Mouse (Mus musculus) midbrain, embryonic 12.5 days (tissue): ENCODE measurements around the gene Dnajb3. TPM values are rescaled to one million over a fixed set of nuclear protein-coding genes. Genes with fewer than 3 reads are reported as not detected.
"Not testable (repeated sequence)": the region's sequence is repeated elsewhere in the genome, so short reads cannot be mapped to it uniquely, and the experiment has no call there.

ENCODE experiments used
- ATAC-seq: fragments of 200-750 bp; cut with Nextera tagmentation; 2 replicates; pipeline ENCODE4 v1.8.0; 2017; ENCODE audit warnings: low read depth, moderate TSS enrichment, moderate library complexity; ENCODE audit not compliant: low FRiP score
- H3K27ac ChIP-seq: fragments of 300-500 bp; sonication (generic); replicated peaks from 2 replicates; pipeline ENCODE4 v1.5.1; 2016; ENCODE audit warnings: mild to moderate bottlenecking
- H3K27me3 ChIP-seq: fragments of 300-500 bp; sonication (generic); 2 replicates; pipeline ENCODE4 v1.6.1; 2016; ENCODE audit warnings: mild to moderate bottlenecking
- H3K36me3 ChIP-seq: fragments of 300-500 bp; sonication (generic); 2 replicates; pipeline ENCODE4 v1.6.1; 2016
- H3K4me1 ChIP-seq: fragments of 300-500 bp; sonication (generic); 2 replicates; pipeline ENCODE4 v1.6.1; 2016
- H3K4me2 ChIP-seq: fragments of 300-500 bp; sonication (generic); replicated peaks from 2 replicates; pipeline ENCODE4 v1.6.1; 2016; ENCODE audit warnings: mild to moderate bottlenecking, moderate library complexity
- H3K4me3 ChIP-seq: fragments of 300-500 bp; sonication (generic); 2 replicates; pipeline ENCODE4 v1.5.1; 2016; ENCODE audit warnings: mild to moderate bottlenecking
- H3K9ac ChIP-seq: fragments of 300-500 bp; sonication (generic); replicated peaks from 2 replicates; pipeline ENCODE4 v1.6.1; 2016; ENCODE audit warnings: mild to moderate bottlenecking, moderate library complexity
- H3K9me3 ChIP-seq: fragments of 300-500 bp; sonication (generic); 2 replicates; pipeline ENCODE4 v1.6.1; 2016; ENCODE audit warnings: mild to moderate bottlenecking
- WGBS: fragments of 180-500 bp; shearing (Covaris S2); methylation state at CpG from one replicate; pipeline ENCODE4 v1.1.7; 2016; 5-methylcytosine and 5-hydroxymethylcytosine counted together
- polyA plus RNA-seq: library from polyadenylated mRNA; unstranded; fragments of >200 nt; fragmentation: Nextera tagmentation; extraction: Ambion mirVana; gene quantifications from 2 replicates; pipeline ENCODE4 v1.2.1, GENCODE M21; 2016

The Dnajb3 gene
- polyA plus RNA-seq, 1 experiment from 2014 or later = 12.3 TPM

DNA sequence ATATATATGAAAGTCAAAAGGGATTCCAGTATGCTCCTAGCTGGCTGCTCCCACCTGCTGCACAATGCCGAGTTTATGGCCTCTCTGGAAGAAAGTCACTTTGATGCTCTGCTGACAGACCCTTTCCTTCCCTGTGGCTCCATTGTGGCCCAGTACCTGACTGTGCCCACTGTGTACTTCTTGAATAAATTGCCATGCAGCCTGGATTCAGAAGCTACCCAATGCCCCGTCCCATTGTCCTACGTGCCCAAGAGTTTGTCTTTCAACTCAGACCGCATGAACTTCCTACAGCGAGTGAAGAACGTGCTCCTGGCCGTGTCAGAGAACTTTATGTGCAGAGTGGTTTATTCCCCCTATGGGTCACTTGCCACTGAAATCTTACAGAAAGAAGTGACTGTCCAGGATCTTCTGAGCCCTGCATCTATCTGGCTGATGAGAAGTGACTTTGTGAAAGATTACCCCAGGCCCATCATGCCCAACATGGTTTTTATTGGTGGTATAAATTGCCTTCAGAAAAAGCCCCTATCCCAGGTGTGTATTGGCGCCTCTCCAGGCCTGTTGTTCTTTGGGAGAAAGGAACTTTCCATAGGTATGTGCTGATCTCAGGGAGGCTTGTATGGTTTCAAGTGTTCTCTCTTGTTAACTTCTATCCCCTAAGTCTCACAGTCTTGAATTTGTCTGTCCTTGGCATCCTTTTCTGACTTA, 6.9 kb upstream of the Dnajb3 start:
- no peak for ATAC-seq
- no peaks in the 10 kb centered on the region for H3K27me3 ChIP-seq

DNA sequence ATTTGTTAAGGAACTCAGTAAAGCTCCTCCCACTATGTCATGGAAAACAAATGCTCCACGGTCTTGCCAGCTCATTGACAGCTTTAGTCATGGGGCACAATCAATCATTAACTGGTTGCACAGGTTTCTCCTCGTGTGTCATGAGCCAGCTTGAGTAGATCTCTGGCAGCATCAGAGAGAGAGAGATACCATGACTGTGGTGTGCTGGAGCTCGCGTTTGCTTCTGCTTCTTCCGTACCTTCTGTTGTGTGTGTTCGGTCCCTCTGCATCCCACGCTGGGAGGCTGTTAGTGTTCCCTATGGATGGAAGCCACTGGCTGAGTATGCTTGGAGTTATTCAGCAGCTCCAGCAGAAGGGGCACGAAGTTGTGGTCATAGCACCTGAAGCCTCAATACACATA, 6.2 kb upstream of the Dnajb3 start, which contains the start of gene Ugt1a1:
Ugt1a1 (plus strand) TSS at position 148 of the 400 bp plus-strand sequence.
- H3K9me3 ChIP-seq = peaks cover 51% of the 10 kb centered on the region
- 67% methylated on average over 8 of the region's 8 CpGs for WGBS
- no peak for ATAC-seq

More for the DNA sequence above, 6.9 kb upstream of the Dnajb3 start:
- WGBS = 61% methylated on average over 8 of the region's 8 CpGs
- H3K27ac ChIP-seq = no peak overlapping the region
- H3K4me2 ChIP-seq = no peak overlapping the region
- H3K4me1 ChIP-seq = no peaks in the 10 kb centered on the region
- H3K36me3 ChIP-seq = no peaks in the 10 kb centered on the region
- no peak overlapping the region for H3K4me3 ChIP-seq
- H3K9me3 ChIP-seq = peaks cover 58% of the 10 kb centered on the region
- no peak overlapping the region for H3K9ac ChIP-seq

DNA sequence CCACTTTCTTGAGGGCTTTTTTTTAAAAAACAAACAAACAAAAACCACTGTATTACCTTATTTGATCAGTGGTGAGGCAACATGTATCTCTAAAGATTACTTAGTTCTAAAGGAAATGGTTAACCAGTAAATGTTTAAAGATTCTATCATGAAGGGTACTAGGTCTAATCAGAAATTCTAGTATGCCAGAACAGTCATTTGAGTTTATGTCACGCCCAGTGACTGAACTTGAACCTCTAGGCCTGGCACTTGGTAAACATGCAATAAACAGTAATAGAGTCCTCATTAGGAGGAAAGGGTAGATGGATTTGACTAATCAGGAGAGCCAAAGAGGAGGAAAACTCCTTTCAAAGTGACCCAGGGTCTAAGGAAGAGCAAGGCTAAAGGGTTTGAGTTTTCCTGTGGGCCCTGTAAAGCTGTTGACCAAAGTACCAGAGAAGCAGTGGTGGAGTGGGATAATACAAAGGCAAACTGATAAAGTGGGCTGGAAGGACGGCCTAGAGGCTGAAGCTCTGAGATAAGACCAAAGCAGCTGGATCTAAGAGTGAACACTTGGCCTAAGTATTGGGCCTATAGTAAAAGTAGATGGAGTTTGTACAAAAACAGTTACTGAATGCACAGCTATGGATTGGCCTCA, 1.4 kb upstream of the Dnajb3 start:
- WGBS = 77% methylated on average over 2 of the region's 2 CpGs
- no peaks in the 10 kb centered on the region for H3K4me1 ChIP-seq

More for the DNA sequence above, 6.2 kb upstream of the Dnajb3 start, which contains the start of gene Ugt1a1:
- Histone ChIP-seq H3K27ac (no peak within 1 kb of the TSS), H3K4me1 (no peaks in the 10 kb centered on the region), H3K36me3 (no peaks in the 10 kb centered on the region), H3K4me3 (no peak within 1 kb of the TSS), H3K4me2 (no peak within 1 kb of the TSS), H3K9ac (no peak within 1 kb of the TSS), H3K27me3 (peaks cover 4% of the 10 kb centered on the region; the same call in 1 of the 2 replicates)

DNA sequence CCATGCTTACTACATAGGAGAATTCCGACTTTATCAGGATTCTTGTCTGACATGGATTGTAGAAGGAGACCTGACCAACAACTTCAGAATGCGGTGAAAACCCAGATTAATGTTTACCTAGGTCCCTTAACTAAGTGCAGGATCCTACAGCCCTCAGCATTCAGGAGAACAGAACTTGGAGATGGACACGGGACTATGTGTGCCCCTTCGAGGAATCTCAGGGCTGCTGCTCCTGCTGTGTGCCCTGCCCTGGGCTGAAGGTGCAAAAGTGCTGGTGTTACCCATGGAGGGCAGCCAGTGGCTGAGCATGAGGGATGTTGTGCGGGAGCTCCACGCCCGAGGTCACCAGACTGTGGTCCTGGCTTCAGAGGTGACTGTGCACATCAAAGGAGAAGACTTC, 5.1 kb downstream of the Dnajb3 start, which contains the start of gene Ugt1a2:
Ugt1a2 (plus strand) TSS at position 146 of the 400 bp plus-strand sequence.
- WGBS = 87% methylated on average over 7 of the region's 7 CpGs
- no peak within 1 kb of the TSS for H3K4me3 ChIP-seq
- no peak within 1 kb of the TSS for H3K9ac ChIP-seq
- H3K27me3 ChIP-seq = 0 out of 2 replicates have a peak, but pooled peaks cover 6% of the 10 kb centered on the region
- no peak within 1 kb of the TSS for H3K4me2 ChIP-seq
- H3K9me3 ChIP-seq = 0 out of 2 replicates have a peak, but pooled peaks cover 7% of the 10 kb centered on the region
- H3K4me1 ChIP-seq = no peaks in the 10 kb centered on the region
- H3K36me3 ChIP-seq = no peaks in the 10 kb centered on the region
- H3K27ac ChIP-seq = no peak within 1 kb of the TSS
- no peak for ATAC-seq

More for the DNA sequence above, 1.4 kb upstream of the Dnajb3 start:
- Histone ChIP-seq H3K27me3 (peaks cover 4% of the 10 kb centered on the region; the same call in 1 of the 2 replicates), H3K4me3 (no peak overlapping the region), H3K9me3 (peaks cover 14% of the 10 kb centered on the region), H3K9ac (no peak overlapping the region), H3K4me2 (no peak overlapping the region), H3K27ac (no peak overlapping the region), H3K36me3 (no peaks in the 10 kb centered on the region)
- no peak for ATAC-seq

DNA sequence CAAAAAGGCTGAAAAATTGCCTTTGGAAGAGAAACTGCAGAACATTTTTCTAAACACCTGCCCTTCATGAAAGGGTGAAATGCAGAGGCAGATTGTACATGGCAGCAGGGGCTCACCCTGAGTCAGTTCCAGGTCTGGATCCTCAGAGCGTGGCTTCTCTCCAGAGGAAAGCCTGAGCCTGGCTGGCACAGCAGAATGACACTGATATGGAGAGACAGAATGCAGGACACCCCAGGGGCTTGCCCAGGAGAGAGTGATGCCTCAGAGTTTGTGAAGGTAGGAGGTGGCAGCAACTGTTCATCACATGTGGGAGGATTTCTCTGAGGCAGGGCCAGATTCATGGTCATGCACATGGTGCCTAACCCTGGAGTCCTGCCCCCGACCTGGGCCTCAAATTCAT, 5.6 kb downstream of the Dnajb3 start:
- Histone ChIP-seq H3K4me1 (no peaks in the 10 kb centered on the region), H3K27me3 (0 out of 2 replicates have a peak, but pooled peaks cover 6% of the 10 kb centered on the region), H3K36me3 (no peaks in the 10 kb centered on the region), H3K9ac (no peak overlapping the region), H3K4me3 (no peak overlapping the region), H3K9me3 (0 out of 2 replicates have a peak, but pooled peaks cover 7% of the 10 kb centered on the region), H3K4me2 (no peak overlapping the region), H3K27ac (no peak overlapping the region)
- ATAC-seq = no peak
- 80% methylated on average over 2 of the region's 2 CpGs for WGBS

DNA sequence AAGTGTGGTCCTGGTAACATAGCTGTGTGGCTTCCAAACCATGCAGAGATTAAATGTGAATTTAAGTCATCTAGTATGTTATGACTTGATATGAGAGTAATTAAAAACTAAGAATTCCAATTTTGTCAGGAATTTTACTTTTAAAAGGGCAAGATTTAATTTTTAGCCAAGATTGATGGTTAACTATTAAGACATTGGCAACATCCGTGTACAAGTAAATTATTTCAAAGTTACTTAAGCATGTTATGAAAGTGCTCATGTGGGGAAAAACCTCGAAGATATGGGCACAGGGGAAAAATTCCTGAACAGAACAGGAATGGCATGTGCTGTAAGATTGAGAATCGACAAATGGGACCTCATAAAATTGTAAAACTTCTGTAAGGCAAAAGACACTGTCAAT, 8.1 kb downstream of the Dnajb3 start:
- Histone ChIP-seq H3K27ac (no peak overlapping the region), H3K4me1 (no peaks in the 10 kb centered on the region), H3K4me2 (no peak overlapping the region), H3K9ac (no peak overlapping the region), H3K9me3 (no peaks in the 10 kb centered on the region), H3K4me3 (no peak overlapping the region), H3K36me3 (no peaks in the 10 kb centered on the region), H3K27me3 (0 out of 2 replicates have a peak, but pooled peaks cover 6% of the 10 kb centered on the region)
- 76% methylated on average over 3 of the region's 3 CpGs for WGBS
- no peak for ATAC-seq

DNA sequence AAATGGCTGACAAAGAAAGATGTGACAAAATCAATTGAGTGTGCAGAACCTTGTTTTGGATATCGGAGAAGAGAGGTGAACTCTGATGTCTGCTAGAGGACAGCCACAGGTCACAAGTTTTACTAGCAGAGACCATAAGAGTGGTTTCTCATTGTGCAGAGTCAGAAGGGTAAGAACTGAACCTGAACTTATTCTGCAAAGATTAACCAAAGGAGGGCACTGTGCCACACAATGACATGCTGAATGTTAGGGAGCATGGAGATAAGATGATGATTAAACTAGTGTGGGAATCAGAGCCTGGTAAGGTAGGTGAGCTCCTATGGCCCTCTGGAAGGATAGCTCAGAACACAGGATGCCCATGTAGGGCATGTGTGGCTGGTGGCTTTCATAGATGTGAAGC, 9.9 kb downstream of the Dnajb3 start:
- H3K9me3 ChIP-seq = no peaks in the 10 kb centered on the region
- 0 out of 2 replicates have a peak, but pooled peaks cover 6% of the 10 kb centered on the region for H3K27me3 ChIP-seq
- no peaks in the 10 kb centered on the region for H3K4me1 ChIP-seq
- no peak overlapping the region for H3K9ac ChIP-seq
- no peak overlapping the region for H3K4me3 ChIP-seq
- no peak overlapping the region for H3K4me2 ChIP-seq
- no peak overlapping the region for H3K27ac ChIP-seq
- ATAC-seq = no peak
- 95% methylated on average over 1 of the region's 1 CpGs for WGBS
- no peaks in the 10 kb centered on the region for H3K36me3 ChIP-seq

DNA sequence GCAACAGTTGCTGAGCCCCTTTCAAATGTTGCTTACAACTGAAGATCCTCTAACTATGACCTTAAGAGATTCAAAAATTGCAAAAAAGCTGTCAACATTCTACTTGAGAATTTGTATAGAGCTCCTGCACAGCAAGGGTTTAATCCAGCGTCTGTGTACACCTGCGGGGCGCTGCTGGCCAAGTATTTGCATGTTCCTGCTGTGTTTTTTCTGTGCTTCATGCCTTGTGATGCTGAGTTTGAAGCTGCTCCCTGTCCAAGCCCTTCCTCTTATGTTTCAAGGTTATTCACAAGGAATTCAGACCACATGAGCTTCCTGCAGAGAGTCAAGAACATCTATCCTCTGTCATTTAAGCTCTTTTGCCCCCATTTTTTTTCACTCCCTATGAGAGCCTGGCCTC, 13.4 kb downstream of the Dnajb3 start:
- 58% methylated on average over 3 of the region's 3 CpGs for WGBS
- no peak overlapping the region for H3K27ac ChIP-seq
- no peak overlapping the region for H3K4me2 ChIP-seq
- no peaks in the 10 kb centered on the region for H3K36me3 ChIP-seq
- no peaks in the 10 kb centered on the region for H3K9me3 ChIP-seq
- ATAC-seq = no peak
- H3K9ac ChIP-seq = no peak overlapping the region
- no peaks in the 10 kb centered on the region for H3K4me1 ChIP-seq
- H3K4me3 ChIP-seq = no peak overlapping the region
- no peaks in the 10 kb centered on the region for H3K27me3 ChIP-seq

DNA sequence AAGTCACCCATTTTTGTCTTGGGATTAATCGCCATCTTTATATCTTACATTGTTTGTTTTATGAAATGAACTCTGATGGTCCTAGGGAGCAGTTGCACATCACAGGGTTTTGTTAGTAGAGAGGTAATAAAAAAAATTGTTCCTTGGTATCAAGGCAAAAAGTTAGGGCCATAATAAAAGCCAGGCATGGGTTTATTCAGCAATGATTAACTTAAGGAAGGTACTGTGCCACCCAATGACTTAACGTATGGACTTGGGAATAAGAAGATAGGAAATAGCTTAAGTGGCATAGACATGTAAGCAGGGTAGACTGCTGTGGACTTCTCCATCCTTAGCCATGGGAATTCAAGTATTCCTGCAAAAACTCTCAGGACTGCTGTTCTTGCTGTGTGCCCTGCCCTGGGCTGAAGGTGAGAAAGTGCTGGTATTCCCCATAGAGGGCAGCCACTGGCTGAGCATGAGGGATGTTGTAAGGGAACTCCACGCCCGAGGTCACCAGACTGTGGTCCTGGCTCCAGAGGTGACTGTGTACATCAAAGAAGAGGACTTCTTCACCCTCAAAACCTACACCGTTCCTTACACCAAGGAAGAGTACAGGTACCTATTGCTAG, 19.2 kb downstream of the Dnajb3 start:
- no peak for ATAC-seq
- Histone ChIP-seq H3K4me3 (no peak overlapping the region), H3K4me2 (no peak overlapping the region), H3K36me3 (no peaks in the 10 kb centered on the region), H3K9ac (no peak overlapping the region), H3K4me1 (no peaks in the 10 kb centered on the region), H3K9me3 (no peaks in the 10 kb centered on the region), H3K27ac (no peak overlapping the region), H3K27me3 (no peaks in the 10 kb centered on the region)
- WGBS = 88% methylated on average over 5 of the region's 5 CpGs

DNA sequence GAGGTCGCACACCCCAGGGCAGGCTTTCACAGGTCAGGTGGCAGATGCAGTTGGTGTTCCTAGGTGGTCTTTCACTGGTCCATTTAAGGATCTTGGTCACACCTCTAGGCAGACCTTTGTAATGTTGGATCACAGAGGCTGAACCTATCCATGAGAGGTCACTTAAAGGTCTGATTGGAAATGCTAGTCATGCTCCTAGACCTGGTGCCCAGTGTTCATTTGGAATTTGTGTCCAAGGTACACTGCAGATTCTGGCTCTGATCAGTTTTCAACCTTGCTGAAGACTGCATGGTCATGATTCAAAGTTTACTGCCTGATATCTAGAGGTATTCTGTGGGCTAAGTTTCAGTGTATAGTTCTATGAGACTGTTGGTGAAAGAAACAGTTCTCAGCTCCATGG, 25.9 kb downstream of the Dnajb3 start:
- no peaks in the 10 kb centered on the region for H3K36me3 ChIP-seq
- no peaks in the 10 kb centered on the region for H3K27me3 ChIP-seq
- no peak overlapping the region for H3K4me2 ChIP-seq
- H3K4me1 ChIP-seq = no peaks in the 10 kb centered on the region
- ATAC-seq = no peak
- no peak overlapping the region for H3K27ac ChIP-seq
- WGBS = 88% methylated on average over 1 of the region's 1 CpGs
- no peak overlapping the region for H3K4me3 ChIP-seq
- H3K9me3 ChIP-seq = peaks cover 24% of the 10 kb centered on the region
- H3K9ac ChIP-seq = no peak overlapping the region

DNA sequence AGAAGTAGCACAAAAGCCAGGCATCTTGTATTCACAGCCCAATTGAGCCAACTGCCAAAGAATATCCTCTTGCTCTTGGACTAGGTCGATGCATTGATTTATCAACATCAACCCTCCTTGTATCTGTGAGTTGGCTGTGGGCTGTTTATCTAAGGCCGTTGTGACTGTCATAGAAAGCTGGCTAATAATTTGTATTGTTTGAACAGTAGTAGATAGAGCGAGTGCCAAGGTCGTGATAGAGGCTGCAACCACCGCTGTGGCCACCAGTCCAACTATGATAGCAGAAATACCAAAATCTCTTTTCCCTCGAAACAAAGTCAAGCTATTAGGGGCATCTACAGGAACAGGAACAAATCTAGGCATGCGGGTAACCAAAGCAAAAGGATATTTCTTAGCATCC, 33.4 kb downstream of the Dnajb3 start:
- not testable (repeated sequence) for ATAC-seq, H3K9me3 ChIP-seq, H3K4me1 ChIP-seq, H3K4me3 ChIP-seq, H3K9ac ChIP-seq, H3K27me3 ChIP-seq, H3K27ac ChIP-seq, H3K36me3 ChIP-seq, H3K4me2 ChIP-seq
- 79% methylated on average over 6 of the region's 7 CpGs for WGBS

DNA sequence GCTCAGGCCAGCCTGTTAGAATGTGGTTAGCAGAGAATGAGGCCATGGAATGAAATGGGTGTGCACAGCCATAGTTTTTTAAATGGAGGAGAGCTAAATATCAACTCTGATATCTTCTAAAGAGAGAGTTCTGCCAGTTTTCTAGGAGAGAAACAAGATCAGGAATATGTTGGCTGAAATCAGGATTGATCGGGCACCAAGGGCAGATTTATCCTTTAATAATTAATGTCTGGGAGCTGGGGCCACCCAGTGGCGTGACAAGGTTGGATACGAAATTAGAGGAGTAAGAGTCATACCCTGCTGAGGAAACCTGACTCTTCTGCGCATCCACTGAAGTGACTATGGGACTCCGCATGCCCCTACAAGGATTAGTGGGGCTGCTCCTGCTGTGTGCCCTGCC, 39.9 kb downstream of the Dnajb3 start, which contains the start of gene Ugt1a5:
Ugt1a5 (plus strand) TSS at position 302 of the 400 bp plus-strand sequence.
- Histone ChIP-seq H3K27me3 (no peaks in the 10 kb centered on the region), H3K9me3 (no peaks in the 10 kb centered on the region), H3K9ac (no peak within 1 kb of the TSS), H3K4me2 (no peak within 1 kb of the TSS), H3K27ac (no peak within 1 kb of the TSS), H3K4me3 (no peak within 1 kb of the TSS), H3K4me1 (no peaks in the 10 kb centered on the region), H3K36me3 (no peaks in the 10 kb centered on the region)
- no peak for ATAC-seq
- WGBS = 77% methylated on average over 5 of the region's 5 CpGs
